Mouse (Mus musculus) forebrain, embryonic 12.5 days (tissue): Measurements from ENCODE around the gene Wwc1. TPM values are rescaled to one million over a fixed set of nuclear protein-coding genes. Genes with fewer than 3 reads are reported as not detected.

Experiments used
- ATAC-seq: fragments of 200-750 bp; cut with Nextera tagmentation; 2 replicates; pipeline ENCODE4 v1.8.0; 2017; ENCODE audit warnings: moderate TSS enrichment; ENCODE audit not compliant: low FRiP score
- H3K27ac ChIP-seq: fragments of 300-500 bp; sonication (generic); 2 replicates; pipeline ENCODE4 v1.5.1; 2016; ENCODE audit warnings: mild to moderate bottlenecking
- H3K27me3 ChIP-seq: fragments of 300-500 bp; sonication (generic); 2 replicates; pipeline ENCODE4 v1.6.1; 2016; ENCODE audit warnings: mild to moderate bottlenecking
- H3K36me3 ChIP-seq: fragments of 300-500 bp; sonication (generic); replicated peaks from 2 replicates; pipeline ENCODE4 v1.6.1; 2016; ENCODE audit warnings: mild to moderate bottlenecking
- H3K4me1 ChIP-seq: fragments of 300-500 bp; sonication (generic); 2 replicates; pipeline ENCODE4 v1.6.1; 2016
- H3K4me2 ChIP-seq: fragments of 300-500 bp; sonication (generic); 2 replicates; pipeline ENCODE4 v1.6.1; 2016; ENCODE audit warnings: mild to moderate bottlenecking, moderate library complexity
- H3K4me3 ChIP-seq: fragments of 300-500 bp; sonication (generic); replicated peaks from 2 replicates; pipeline ENCODE4 v1.5.1; 2016; ENCODE audit warnings: mild to moderate bottlenecking
- H3K9ac ChIP-seq: fragments of 300-500 bp; sonication (generic); 2 replicates; pipeline ENCODE4 v1.6.1; 2016; ENCODE audit warnings: mild to moderate bottlenecking
- H3K9me3 ChIP-seq: fragments of 300-500 bp; sonication (generic); 2 replicates; pipeline ENCODE4 v1.6.1; 2016
- WGBS: fragments of 180-500 bp; shearing (Covaris S2); methylation state at CpG from one replicate; pipeline ENCODE4 v1.1.7; 2016; 5-methylcytosine and 5-hydroxymethylcytosine counted together
- polyA plus RNA-seq: library from polyadenylated mRNA; unstranded; fragments of >200 nt; fragmentation: Nextera tagmentation; extraction: Ambion mirVana; gene quantifications from 2 replicates; pipeline ENCODE4 v1.2.1, GENCODE M21; 2016

Gene Wwc1
- polyA plus RNA-seq, 1 experiment from 2014 or later = 10.3 TPM

- Histone ChIP-seq H3K4me1 (peaks cover 42% of the 10 kb centered on the region), H3K27ac (peak overlapping the region; percentile 74), H3K9me3 (no peaks in the 10 kb centered on the region), H3K9ac (peak overlapping the region; percentile 30), H3K4me2 (no peak overlapping the region), H3K27me3 (no peaks in the 10 kb centered on the region), H3K4me3 (no peak overlapping the region), H3K36me3 (peaks cover 14% of the 10 kb centered on the region)
- ATAC-seq = 0 out of 2 replicates have a peak, but pooled peaks have one; percentile 16
- WGBS = 12% methylated on average over 4 of the region's 4 CpGs
These were observed 86.9 kb downstream of the Wwc1 start for GRCm38 (mm10) chr11:35893454-35893853.

GRCm38 (mm10) chr11:35893018-35893421 is 87.3 kb downstream of the Wwc1 start:
- WGBS = 19% methylated on average over 10 of the region's 10 CpGs
- H3K4me1 ChIP-seq = peaks cover 44% of the 10 kb centered on the region
- H3K9ac ChIP-seq = peak overlapping the region; percentile 30; the same call in 1 of the 2 replicates
- H3K4me2 ChIP-seq = no peak overlapping the region
- peak; percentile 21; the same call in 1 of the 2 replicates for ATAC-seq
- no peak overlapping the region for H3K4me3 ChIP-seq
- peak overlapping the region; percentile 74 for H3K27ac ChIP-seq
- H3K9me3 ChIP-seq = no peaks in the 10 kb centered on the region
- H3K36me3 ChIP-seq = peaks cover 15% of the 10 kb centered on the region
- no peaks in the 10 kb centered on the region for H3K27me3 ChIP-seq

- WGBS = 53% methylated on average over 9 of the region's 9 CpGs
- no peak overlapping the region; the same call in 1 of the 2 replicates for H3K9ac ChIP-seq
- H3K27ac ChIP-seq = peak overlapping the region; percentile 74
- no peak for ATAC-seq
- no peak overlapping the region for H3K4me3 ChIP-seq
- peaks cover 42% of the 10 kb centered on the region for H3K4me1 ChIP-seq
- H3K9me3 ChIP-seq = no peaks in the 10 kb centered on the region
- no peak overlapping the region for H3K4me2 ChIP-seq
- H3K36me3 ChIP-seq = peaks cover 19% of the 10 kb centered on the region
- no peaks in the 10 kb centered on the region for H3K27me3 ChIP-seq
These were observed 88.0 kb downstream of the Wwc1 start for GRCm38 (mm10) chr11:35892293-35892692.

GRCm38 (mm10) chr11:35888790-35889189 is 91.5 kb downstream of the Wwc1 start:
- H3K36me3 ChIP-seq = peaks cover 19% of the 10 kb centered on the region
- WGBS = 61% methylated on average over 8 of the region's 8 CpGs
- no peaks in the 10 kb centered on the region for H3K9me3 ChIP-seq
- H3K4me1 ChIP-seq = peaks cover 26% of the 10 kb centered on the region
- no peak overlapping the region for H3K9ac ChIP-seq
- no peak overlapping the region for H3K4me3 ChIP-seq
- H3K27ac ChIP-seq = peak overlapping the region; percentile 42; the same call in 1 of the 2 replicates
- peak; percentile 27; the same call in 1 of the 2 replicates for ATAC-seq
- H3K27me3 ChIP-seq = no peaks in the 10 kb centered on the region
- H3K4me2 ChIP-seq = no peak overlapping the region

- H3K36me3 ChIP-seq = peaks cover 19% of the 10 kb centered on the region
- 94% methylated on average over 6 of the region's 6 CpGs for WGBS
- H3K4me3 ChIP-seq = no peak overlapping the region
- 0 out of 2 replicates have a peak, but pooled peaks cover 3% of the 10 kb centered on the region for H3K27me3 ChIP-seq
- peaks cover 13% of the 10 kb centered on the region for H3K4me1 ChIP-seq
- ATAC-seq = no peak
- H3K9ac ChIP-seq = no peak overlapping the region
- no peak overlapping the region for H3K27ac ChIP-seq
- H3K4me2 ChIP-seq = no peak overlapping the region
- H3K9me3 ChIP-seq = no peaks in the 10 kb centered on the region
These were observed 97.5 kb downstream of the Wwc1 start for GRCm38 (mm10) chr11:35882777-35883176.

- H3K4me1 ChIP-seq = peaks cover 39% of the 10 kb centered on the region
- H3K4me2 ChIP-seq = no peak overlapping the region
- H3K36me3 ChIP-seq = peaks cover 17% of the 10 kb centered on the region
- H3K27ac ChIP-seq = peak overlapping the region; percentile 75
- 64% methylated on average over 4 of the region's 4 CpGs for WGBS
- H3K9ac ChIP-seq = no peak overlapping the region
- no peak for ATAC-seq
- H3K9me3 ChIP-seq = no peaks in the 10 kb centered on the region
- 0 out of 2 replicates have a peak, but pooled peaks cover 9% of the 10 kb centered on the region for H3K27me3 ChIP-seq
- H3K4me3 ChIP-seq = no peak overlapping the region
These were observed 101.8 kb downstream of the Wwc1 start for GRCm38 (mm10) chr11:35878559-35878897.

GRCm38 (mm10) chr11:35877651-35878558 is 102.4 kb downstream of the Wwc1 start:
- Histone ChIP-seq H3K27me3 (0 out of 2 replicates have a peak, but pooled peaks cover 9% of the 10 kb centered on the region), H3K27ac (peak overlapping the region; percentile 75), H3K36me3 (peaks cover 15% of the 10 kb centered on the region), H3K9me3 (no peaks in the 10 kb centered on the region), H3K9ac (no peak overlapping the region), H3K4me2 (no peak overlapping the region), H3K4me3 (no peak overlapping the region), H3K4me1 (peaks cover 42% of the 10 kb centered on the region)
- peak; percentile 54 for ATAC-seq
- WGBS = 65% methylated on average over 14 of the region's 14 CpGs

- peak overlapping the region; percentile 38 for H3K4me2 ChIP-seq
- H3K9me3 ChIP-seq = no peaks in the 10 kb centered on the region
- H3K9ac ChIP-seq = peak overlapping the region; percentile 25; the same call in 1 of the 2 replicates
- 18% methylated on average over 20 of the region's 21 CpGs for WGBS
- H3K4me3 ChIP-seq = no peak overlapping the region
- peaks cover 8% of the 10 kb centered on the region; the same call in 1 of the 2 replicates for H3K36me3 ChIP-seq
- peaks cover 39% of the 10 kb centered on the region for H3K4me1 ChIP-seq
- peak; percentile 31; the same call in 1 of the 2 replicates for ATAC-seq
- H3K27me3 ChIP-seq = 0 out of 2 replicates have a peak, but pooled peaks cover 9% of the 10 kb centered on the region
- peak overlapping the region; percentile 56; the same call in 1 of the 2 replicates for H3K27ac ChIP-seq
These were observed 106.6 kb downstream of the Wwc1 start for GRCm38 (mm10) chr11:35873624-35874244.

GRCm38 (mm10) chr11:35870961-35871360 is 109.4 kb downstream of the Wwc1 start:
- no peak for ATAC-seq
- no peak overlapping the region for H3K9ac ChIP-seq
- H3K4me1 ChIP-seq = peaks cover 42% of the 10 kb centered on the region
- 89% methylated on average over 9 of the region's 9 CpGs for WGBS
- H3K9me3 ChIP-seq = no peaks in the 10 kb centered on the region
- 0 out of 2 replicates have a peak, but pooled peaks cover 5% of the 10 kb centered on the region for H3K27me3 ChIP-seq
- peaks cover 19% of the 10 kb centered on the region; the same call in 1 of the 2 replicates for H3K36me3 ChIP-seq
- no peak overlapping the region for H3K4me2 ChIP-seq
- no peak overlapping the region for H3K4me3 ChIP-seq
- no peak overlapping the region for H3K27ac ChIP-seq

GRCm38 (mm10) chr11:35866140-35866539 is 114.2 kb downstream of the Wwc1 start:
- H3K9ac ChIP-seq = peak overlapping the region; percentile 30; the same call in 1 of the 2 replicates
- peak overlapping the region; percentile 98 for H3K27ac ChIP-seq
- H3K36me3 ChIP-seq = peaks cover 19% of the 10 kb centered on the region; the same call in 1 of the 2 replicates
- H3K4me2 ChIP-seq = no peak overlapping the region
- no peak for ATAC-seq
- no peak overlapping the region for H3K4me3 ChIP-seq
- H3K27me3 ChIP-seq = no peaks in the 10 kb centered on the region
- H3K9me3 ChIP-seq = no peaks in the 10 kb centered on the region
- peaks cover 42% of the 10 kb centered on the region for H3K4me1 ChIP-seq
- WGBS = 23% methylated on average over 7 of the region's 7 CpGs

GRCm38 (mm10) chr11:35864981-35865604 is 115.2 kb downstream of the Wwc1 start:
- peaks cover 20% of the 10 kb centered on the region for H3K36me3 ChIP-seq
- no peaks in the 10 kb centered on the region for H3K27me3 ChIP-seq
- WGBS = 6% methylated on average over 9 of the region's 9 CpGs
- no peak overlapping the region for H3K4me3 ChIP-seq
- peak overlapping the region; percentile 98 for H3K27ac ChIP-seq
- ATAC-seq = peak; percentile 96
- peak overlapping the region; percentile 27; the same call in 1 of the 2 replicates for H3K9ac ChIP-seq
- H3K4me1 ChIP-seq = peaks cover 42% of the 10 kb centered on the region
- no peaks in the 10 kb centered on the region for H3K9me3 ChIP-seq
- peak overlapping the region; percentile 42 for H3K4me2 ChIP-seq

- no peak for ATAC-seq
- Histone ChIP-seq H3K4me2 (no peak overlapping the region), H3K4me1 (peaks cover 42% of the 10 kb centered on the region), H3K27me3 (no peaks in the 10 kb centered on the region), H3K9ac (no peak overlapping the region), H3K36me3 (peaks cover 15% of the 10 kb centered on the region), H3K9me3 (no peaks in the 10 kb centered on the region), H3K27ac (peak overlapping the region; percentile 98), H3K4me3 (no peak overlapping the region)
- WGBS = 84% methylated on average over 5 of the region's 5 CpGs
These were observed 116.7 kb downstream of the Wwc1 start for GRCm38 (mm10) chr11:35863653-35864052.
